Mouse (Mus musculus): ENCODE measurements at regions not wholly inside any gene's neighbourhood (a gene's known extent, or its start where the extent isn't known, plus 50 kb on each side); places are given as distances from the start of the nearest gene placed in this dataset.

- Histone ChIP-seq H3K4me1 (ENCODE audit: control insufficient read depth, insufficient read depth, low read length) (no peaks in the 10 kb centered on the region; the same call in 1 of the 2 replicates), H3K4me2 (ENCODE audit: low read length) (no peak overlapping the region), H3K36me3 (ENCODE audit: control insufficient read depth, insufficient read depth, low read length) (no peaks in the 10 kb centered on the region), H3K4me3 (ENCODE audit: low read depth, low read length) (no peak overlapping the region), H3K27ac (ENCODE audit: low read length) (no peak overlapping the region), H3K27me3 (ENCODE audit: control insufficient read depth, insufficient read depth, low read depth, low read length) (peaks cover 4% of the 10 kb centered on the region), H3K9me3 (replicated peaks; ENCODE audit: control insufficient read depth, low read length, poor library complexity, severe bottlenecking) (no peaks in the 10 kb centered on the region), H3K9ac (ENCODE audit: low read depth, low read length) (no peak overlapping the region)
- ATAC-seq, result no peak
- 57% methylated on average over 4 of the region's 4 CpGs for WGBS
These were observed 127.7 kb downstream of the Emx2 start for GRCm38 (mm10) chr19:59585835-59586234.

- Histone ChIP-seq H3K27ac (ENCODE audit: low read length) (no peak overlapping the region), H3K4me1 (ENCODE audit: control insufficient read depth, insufficient read depth, low read length) (no peaks in the 10 kb centered on the region; the same call in 1 of the 2 replicates), H3K36me3 (ENCODE audit: control insufficient read depth, insufficient read depth, low read length) (no peaks in the 10 kb centered on the region), H3K27me3 (ENCODE audit: control insufficient read depth, insufficient read depth, low read depth, low read length) (peaks cover 4% of the 10 kb centered on the region), H3K9ac (ENCODE audit: low read depth, low read length) (no peak overlapping the region), H3K9me3 (replicated peaks; ENCODE audit: control insufficient read depth, low read length, poor library complexity, severe bottlenecking) (no peaks in the 10 kb centered on the region), H3K4me3 (ENCODE audit: low read depth, low read length) (no peak overlapping the region), H3K4me2 (ENCODE audit: low read length) (no peak overlapping the region)
- ATAC-seq, result no peak
- WGBS, result 78% methylated on average over 12 of the region's 12 CpGs
These were observed 129.1 kb downstream of the Emx2 start for GRCm38 (mm10) chr19:59587303-59587702.

- 2% methylated on average over 17 of the region's 17 CpGs for WGBS
These were observed 129.9 kb downstream of the Emx2 start for GRCm38 (mm10) chr19:59588068-59588522.

GRCm38 (mm10) chr19:59590021-59590420, 131.8 kb downstream of the Emx2 start:
- H3K27ac ChIP-seq (ENCODE audit: low read length), result no peak overlapping the region
- ATAC-seq, result no peak
- no peaks in the 10 kb centered on the region for H3K9me3 ChIP-seq (replicated peaks; ENCODE audit: control insufficient read depth, low read length, poor library complexity, severe bottlenecking)
- no peaks in the 10 kb centered on the region; the same call in 1 of the 2 replicates for H3K4me1 ChIP-seq (ENCODE audit: control insufficient read depth, insufficient read depth, low read length)
- no peaks in the 10 kb centered on the region for H3K36me3 ChIP-seq (ENCODE audit: control insufficient read depth, insufficient read depth, low read length)
- no peak overlapping the region for H3K4me2 ChIP-seq (ENCODE audit: low read length)
- peaks cover 4% of the 10 kb centered on the region for H3K27me3 ChIP-seq (ENCODE audit: control insufficient read depth, insufficient read depth, low read depth, low read length)
- H3K9ac ChIP-seq (ENCODE audit: low read depth, low read length), result no peak overlapping the region
- WGBS, result 98% methylated on average over 3 of the region's 3 CpGs
- no peak overlapping the region for H3K4me3 ChIP-seq (ENCODE audit: low read depth, low read length)

More at GRCm38 (mm10) chr19:59588068-59588522, 129.9 kb downstream of the Emx2 start:
- H3K9ac ChIP-seq (ENCODE audit: low read depth, low read length), result no peak overlapping the region
- H3K9me3 ChIP-seq (replicated peaks; ENCODE audit: control insufficient read depth, low read length, poor library complexity, severe bottlenecking), result no peaks in the 10 kb centered on the region
- H3K4me1 ChIP-seq (ENCODE audit: control insufficient read depth, insufficient read depth, low read length), result no peaks in the 10 kb centered on the region; the same call in 1 of the 2 replicates
- ATAC-seq, result 0 out of 2 replicates have a peak, but pooled peaks have one; percentile 28
- H3K4me2 ChIP-seq (ENCODE audit: low read length), result peak overlapping the region; percentile 48
- H3K36me3 ChIP-seq (ENCODE audit: control insufficient read depth, insufficient read depth, low read length), result no peaks in the 10 kb centered on the region
- H3K27ac ChIP-seq (ENCODE audit: low read length), result no peak overlapping the region
- peaks cover 4% of the 10 kb centered on the region for H3K27me3 ChIP-seq (ENCODE audit: control insufficient read depth, insufficient read depth, low read depth, low read length)
- peak overlapping the region; percentile 20 for H3K4me3 ChIP-seq (ENCODE audit: low read depth, low read length)

- no peak overlapping the region for H3K27ac ChIP-seq (ENCODE audit: low read length)
- ATAC-seq, result no peak
- H3K4me3 ChIP-seq (ENCODE audit: low read depth, low read length), result no peak overlapping the region
- H3K27me3 ChIP-seq (ENCODE audit: control insufficient read depth, insufficient read depth, low read depth, low read length), result peaks cover 4% of the 10 kb centered on the region
- H3K4me2 ChIP-seq (ENCODE audit: low read length), result no peak overlapping the region
- no peaks in the 10 kb centered on the region for H3K9me3 ChIP-seq (replicated peaks; ENCODE audit: control insufficient read depth, low read length, poor library complexity, severe bottlenecking)
- no peaks in the 10 kb centered on the region; the same call in 1 of the 2 replicates for H3K4me1 ChIP-seq (ENCODE audit: control insufficient read depth, insufficient read depth, low read length)
- H3K9ac ChIP-seq (ENCODE audit: low read depth, low read length), result no peak overlapping the region
- H3K36me3 ChIP-seq (ENCODE audit: control insufficient read depth, insufficient read depth, low read length), result no peaks in the 10 kb centered on the region
- 65% methylated on average over 3 of the region's 3 CpGs for whole genome bisulfite sequencing
These were observed 133.9 kb downstream of the Emx2 start for GRCm38 (mm10) chr19:59592060-59592459.

GRCm38 (mm10) chr19:59624288-59624795, 166.2 kb downstream of the Emx2 start:
- ATAC-seq, result no peak
- 0 out of 2 replicates have a peak overlapping the region, but pooled peaks have one; percentile 5 for H3K27ac ChIP-seq (ENCODE audit: low read length)
- H3K4me2 ChIP-seq (ENCODE audit: low read length), result no peak overlapping the region
- no peak overlapping the region for H3K4me3 ChIP-seq (ENCODE audit: low read depth, low read length)
- H3K9me3 ChIP-seq (replicated peaks; ENCODE audit: control insufficient read depth, low read length, poor library complexity, severe bottlenecking), result no peaks in the 10 kb centered on the region
- H3K4me1 ChIP-seq (ENCODE audit: control insufficient read depth, insufficient read depth, low read length), result peaks cover 11% of the 10 kb centered on the region
- no peaks in the 10 kb centered on the region for H3K27me3 ChIP-seq (ENCODE audit: control insufficient read depth, insufficient read depth, low read depth, low read length)
- no peaks in the 10 kb centered on the region for H3K36me3 ChIP-seq (ENCODE audit: control insufficient read depth, insufficient read depth, low read length)
- H3K9ac ChIP-seq (ENCODE audit: low read depth, low read length), result no peak overlapping the region
- WGBS, result 42% methylated on average over 6 of the region's 6 CpGs

- Histone ChIP-seq H3K27ac (ENCODE audit: low read length) (no peak overlapping the region), H3K36me3 (ENCODE audit: control insufficient read depth, insufficient read depth, low read length) (no peaks in the 10 kb centered on the region), H3K9ac (ENCODE audit: low read depth, low read length) (no peak overlapping the region)
These were observed 169.5 kb downstream of the Emx2 start for GRCm38 (mm10) chr19:59627681-59628080.

GRCm38 (mm10) chr19:59628296-59629160, 170.4 kb downstream of the Emx2 start:
- H3K9me3 ChIP-seq (replicated peaks; ENCODE audit: control insufficient read depth, low read length, poor library complexity, severe bottlenecking), result no peaks in the 10 kb centered on the region
- peaks cover 11% of the 10 kb centered on the region for H3K4me1 ChIP-seq (ENCODE audit: control insufficient read depth, insufficient read depth, low read length)
- H3K27ac ChIP-seq (ENCODE audit: low read length), result peak overlapping the region; percentile 14; the same call in 1 of the 2 replicates
- WGBS, result 33% methylated on average over 15 of the region's 15 CpGs
- no peak overlapping the region for H3K4me3 ChIP-seq (ENCODE audit: low read depth, low read length)
- H3K9ac ChIP-seq (ENCODE audit: low read depth, low read length), result no peak overlapping the region
- H3K36me3 ChIP-seq (ENCODE audit: control insufficient read depth, insufficient read depth, low read length), result no peaks in the 10 kb centered on the region
- peak; percentile 32; the same call in 1 of the 2 replicates for ATAC-seq
- no peak overlapping the region for H3K4me2 ChIP-seq (ENCODE audit: low read length)
- peaks cover 3% of the 10 kb centered on the region; the same call in 1 of the 2 replicates for H3K27me3 ChIP-seq (ENCODE audit: control insufficient read depth, insufficient read depth, low read depth, low read length)

More at GRCm38 (mm10) chr19:59627681-59628080, 169.5 kb downstream of the Emx2 start:
- Histone ChIP-seq H3K27me3 (ENCODE audit: control insufficient read depth, insufficient read depth, low read depth, low read length) (no peaks in the 10 kb centered on the region), H3K9me3 (replicated peaks; ENCODE audit: control insufficient read depth, low read length, poor library complexity, severe bottlenecking) (no peaks in the 10 kb centered on the region), H3K4me1 (ENCODE audit: control insufficient read depth, insufficient read depth, low read length) (peaks cover 11% of the 10 kb centered on the region), H3K4me3 (ENCODE audit: low read depth, low read length) (no peak overlapping the region), H3K4me2 (ENCODE audit: low read length) (no peak overlapping the region)
- ATAC-seq, result no peak
- 47% methylated on average over 3 of the region's 3 CpGs for WGBS

- 66% methylated on average over 2 of the region's 2 CpGs for WGBS
- no peaks in the 10 kb centered on the region for H3K9me3 ChIP-seq (replicated peaks; ENCODE audit: control insufficient read depth, low read length, poor library complexity, severe bottlenecking)
- no peaks in the 10 kb centered on the region for H3K36me3 ChIP-seq (ENCODE audit: control insufficient read depth, insufficient read depth, low read length)
- H3K4me1 ChIP-seq (ENCODE audit: control insufficient read depth, insufficient read depth, low read length), result peaks cover 10% of the 10 kb centered on the region
- H3K4me3 ChIP-seq (ENCODE audit: low read depth, low read length), result no peak overlapping the region
- no peak overlapping the region for H3K27ac ChIP-seq (ENCODE audit: low read length)
- no peak for ATAC-seq
- H3K9ac ChIP-seq (ENCODE audit: low read depth, low read length), result no peak overlapping the region
- H3K27me3 ChIP-seq (ENCODE audit: control insufficient read depth, insufficient read depth, low read depth, low read length), result peaks cover 3% of the 10 kb centered on the region; the same call in 1 of the 2 replicates
- H3K4me2 ChIP-seq (ENCODE audit: low read length), result no peak overlapping the region
These were observed 170.9 kb downstream of the Emx2 start for GRCm38 (mm10) chr19:59629161-59629445.

Measured in midbrain, embryonic 16.5 days (tissue).